Mouse (Mus musculus) megakaryocyte, embryonic 14.5 days (primary cell): ENCODE measurements at regions not wholly inside any gene's neighbourhood (a gene's known extent, or its start where the extent isn't known, plus 50 kb on each side); places are given as distances from the start of the nearest gene placed in this dataset.

Source experiments
- FLI1 ChIP-seq: IDR thresholded peaks from 2 replicates; pipeline ENCODE4 v1.6.1; 2012; ENCODE audit warnings: low read length, inconsistent platforms, mixed read lengths
- GATA1 ChIP-seq: IDR thresholded peaks from 3 replicates; pipeline ENCODE4 v1.6.1; 2012; ENCODE audit warnings: mixed read lengths, low read length, inconsistent platforms, borderline replicate concordance

DNA sequence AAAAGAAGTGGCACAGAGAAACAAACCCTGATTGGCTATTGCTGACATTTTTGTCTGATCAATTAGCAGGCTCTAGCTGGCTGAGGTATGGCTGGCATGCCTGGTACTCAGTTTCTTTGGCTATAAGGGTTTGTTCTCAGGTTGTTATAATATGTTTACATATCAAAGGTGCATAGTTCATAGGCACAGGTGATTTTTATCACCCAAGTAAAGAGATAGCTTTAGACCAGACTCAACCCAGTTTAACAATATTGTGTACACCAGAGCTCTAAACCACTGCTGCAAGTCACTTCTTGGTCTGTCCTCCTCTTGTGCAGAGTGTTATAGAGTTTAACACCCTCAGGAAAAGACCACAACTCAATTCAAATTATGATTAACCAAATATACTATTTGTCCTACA is 65.8 kb upstream of the Ifngr1 start:
- TF ChIP-seq GATA1 = no peak
- no peak for TF ChIP-seq FLI1
